Mouse (Mus musculus) intestine, embryonic 16.5 days (tissue): ENCODE measurements around the gene Abca12. TPM values are rescaled to one million over a fixed set of nuclear protein-coding genes. Genes with fewer than 3 reads are reported as not detected.

Experiments used
- ATAC-seq: fragments of 200-750 bp; cut with Nextera tagmentation; 2 replicates; pipeline ENCODE4 v1.8.0; 2017; ENCODE audit warnings: moderate TSS enrichment, moderate library complexity
- H3K27ac ChIP-seq: fragments of 300-500 bp; sonication (generic); 2 replicates; pipeline ENCODE4 v1.5.1; 2014; ENCODE audit warnings: mild to moderate bottlenecking, low read length
- H3K27me3 ChIP-seq: fragments of 300-500 bp; sonication (generic); replicated peaks from 2 replicates; pipeline ENCODE4 v1.6.1; 2014; ENCODE audit warnings: low read length, control low read depth, mixed read lengths; ENCODE audit not compliant: control insufficient read depth, insufficient read depth
- H3K36me3 ChIP-seq: fragments of 300-500 bp; sonication (generic); 2 replicates; pipeline ENCODE4 v1.6.1; 2014; ENCODE audit warnings: low read length, control low read depth; ENCODE audit not compliant: control insufficient read depth, insufficient read depth
- H3K4me1 ChIP-seq: fragments of 300-500 bp; sonication (generic); 2 replicates; pipeline ENCODE4 v1.6.1; 2014; ENCODE audit warnings: low read length, control low read depth, mixed read lengths; ENCODE audit not compliant: control insufficient read depth, insufficient read depth
- H3K4me2 ChIP-seq: fragments of 300-500 bp; sonication (generic); 2 replicates; pipeline ENCODE4 v1.6.1; 2014; ENCODE audit warnings: low read depth, low read length, control low read depth
- H3K4me3 ChIP-seq: fragments of 300-500 bp; sonication (generic); 2 replicates; pipeline ENCODE4 v1.5.1; 2014; ENCODE audit warnings: mild to moderate bottlenecking, low read length
- H3K9ac ChIP-seq: fragments of 300-500 bp; sonication (generic); 2 replicates; pipeline ENCODE4 v1.6.1; 2014; ENCODE audit warnings: low read depth, low read length
- H3K9me3 ChIP-seq: fragments of 300-500 bp; sonication (generic); 2 replicates; pipeline ENCODE4 v1.6.1; 2016; ENCODE audit warnings: low read length, control low read depth; ENCODE audit not compliant: control insufficient read depth
- WGBS: fragments of 180-500 bp; shearing (Covaris S2); extraction: QIAGEN DNeasy Blood & Tissue Kit; methylation state at CpG from one replicate; pipeline ENCODE4 v1.1.7; 2014; 5-methylcytosine and 5-hydroxymethylcytosine counted together
- polyA plus RNA-seq: library from polyadenylated mRNA; unstranded; fragments of >200 nt; fragmentation: Nextera tagmentation; extraction: Ambion mirVana; gene quantifications from 2 replicates; pipeline ENCODE4 v1.2.1, GENCODE M21; 2015

Abca12 gene
- polyA plus RNA-seq, 1 experiment from 2014 or later = not detected

DNA sequence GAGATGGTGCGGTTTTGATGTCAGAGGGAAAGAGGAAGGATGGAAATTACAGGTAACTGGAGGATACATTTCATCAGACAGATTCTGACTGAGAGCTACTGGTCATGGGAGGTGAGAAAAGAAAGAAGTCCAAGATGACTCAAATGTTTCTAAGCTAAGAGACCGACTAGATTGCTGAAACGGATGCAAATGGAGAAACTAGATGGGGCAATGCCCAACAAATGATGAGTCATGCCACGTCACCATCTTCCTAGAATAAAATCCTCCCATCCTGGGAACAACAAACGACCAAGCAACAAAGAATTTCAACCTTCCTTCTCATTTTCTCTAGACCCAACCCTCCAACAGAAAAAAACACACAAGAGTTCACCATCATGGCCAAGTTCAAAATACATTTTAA, 18.6 kb downstream of the Abca12 start:
- no peak overlapping the region for H3K4me3 ChIP-seq
- H3K9me3 ChIP-seq = no peaks in the 10 kb centered on the region
- no peak overlapping the region for H3K9ac ChIP-seq
- H3K4me1 ChIP-seq = no peaks in the 10 kb centered on the region
- H3K36me3 ChIP-seq = no peaks in the 10 kb centered on the region
- no peak overlapping the region for H3K27ac ChIP-seq
- H3K4me2 ChIP-seq = no peak overlapping the region
- no peaks in the 10 kb centered on the region for H3K27me3 ChIP-seq
- ATAC-seq = no peak
- WGBS = 88% methylated on average over 5 of the region's 5 CpGs

DNA sequence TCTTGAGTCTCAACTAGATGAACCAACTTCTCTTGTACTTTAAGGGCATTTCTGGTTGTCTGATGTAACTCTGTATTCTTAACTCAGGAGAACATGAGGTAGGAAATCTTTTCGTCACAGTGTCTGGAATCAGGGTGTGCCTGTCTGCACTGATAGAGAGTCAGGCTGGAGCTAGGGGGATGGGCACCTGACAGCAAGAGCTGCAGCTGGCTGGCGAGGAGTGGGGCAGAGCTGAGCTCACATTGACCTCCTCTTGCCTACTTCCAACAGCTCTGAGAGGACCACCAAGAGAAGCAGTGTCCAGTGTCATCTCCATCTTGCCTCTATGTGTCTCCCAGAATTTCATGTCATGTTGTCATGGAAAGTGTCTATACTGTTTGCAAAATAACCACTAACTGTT, 20.5 kb downstream of the Abca12 start:
- no peaks in the 10 kb centered on the region for H3K27me3 ChIP-seq
- WGBS = 44% methylated on average over 2 of the region's 2 CpGs
- no peak for ATAC-seq
- no peaks in the 10 kb centered on the region for H3K36me3 ChIP-seq
- H3K9ac ChIP-seq = no peak overlapping the region
- H3K27ac ChIP-seq = no peak overlapping the region
- H3K4me3 ChIP-seq = no peak overlapping the region
- no peaks in the 10 kb centered on the region for H3K4me1 ChIP-seq
- H3K9me3 ChIP-seq = no peaks in the 10 kb centered on the region
- no peak overlapping the region for H3K4me2 ChIP-seq

GRCm38 (mm10) chr1:71393489-71393888, 21.2 kb downstream of the Abca12 start:
- Histone ChIP-seq H3K27me3 (no peaks in the 10 kb centered on the region), H3K4me1 (no peaks in the 10 kb centered on the region), H3K36me3 (no peaks in the 10 kb centered on the region), H3K4me3 (no peak overlapping the region), H3K9me3 (no peaks in the 10 kb centered on the region), H3K4me2 (no peak overlapping the region), H3K9ac (no peak overlapping the region), H3K27ac (no peak overlapping the region)
- ATAC-seq = no peak
- WGBS = 91% methylated on average over 8 of the region's 8 CpGs

GRCm38 (mm10) chr1:71392463-71392862, 22.2 kb downstream of the Abca12 start:
- Histone ChIP-seq H3K4me2 (no peak overlapping the region), H3K4me3 (no peak overlapping the region), H3K27me3 (no peaks in the 10 kb centered on the region), H3K36me3 (no peaks in the 10 kb centered on the region), H3K4me1 (no peaks in the 10 kb centered on the region), H3K9me3 (no peaks in the 10 kb centered on the region), H3K27ac (no peak overlapping the region), H3K9ac (no peak overlapping the region)
- ATAC-seq = no peak
- WGBS = 91% methylated on average over 2 of the region's 2 CpGs

GRCm38 (mm10) chr1:71386593-71386992, 28.1 kb downstream of the Abca12 start:
- H3K9ac ChIP-seq = no peak overlapping the region
- no peaks in the 10 kb centered on the region for H3K27me3 ChIP-seq
- no peak overlapping the region for H3K4me2 ChIP-seq
- no peak overlapping the region for H3K27ac ChIP-seq
- no peaks in the 10 kb centered on the region for H3K9me3 ChIP-seq
- no peak for ATAC-seq
- H3K4me3 ChIP-seq = no peak overlapping the region
- 94% methylated on average over 8 of the region's 8 CpGs for WGBS
- no peaks in the 10 kb centered on the region for H3K36me3 ChIP-seq
- no peaks in the 10 kb centered on the region for H3K4me1 ChIP-seq

- 79% methylated on average over 1 of the region's 1 CpGs for WGBS
- no peaks in the 10 kb centered on the region for H3K36me3 ChIP-seq
- H3K4me3 ChIP-seq = no peak overlapping the region
- no peak overlapping the region for H3K27ac ChIP-seq
- no peaks in the 10 kb centered on the region for H3K9me3 ChIP-seq
- H3K9ac ChIP-seq = no peak overlapping the region
- H3K27me3 ChIP-seq = no peaks in the 10 kb centered on the region
- H3K4me2 ChIP-seq = no peak overlapping the region
- ATAC-seq = no peak
- no peaks in the 10 kb centered on the region for H3K4me1 ChIP-seq
These were observed 30.6 kb downstream of the Abca12 start for GRCm38 (mm10) chr1:71384098-71384497.

- H3K9me3 ChIP-seq = no peaks in the 10 kb centered on the region
- no peaks in the 10 kb centered on the region for H3K27me3 ChIP-seq
- H3K27ac ChIP-seq = no peak overlapping the region
- no peak overlapping the region for H3K4me2 ChIP-seq
- ATAC-seq = peak; percentile 84
- no peaks in the 10 kb centered on the region for H3K36me3 ChIP-seq
- H3K4me3 ChIP-seq = no peak overlapping the region
- no peak overlapping the region for H3K9ac ChIP-seq
- WGBS = 87% methylated on average over 5 of the region's 5 CpGs
- H3K4me1 ChIP-seq = no peaks in the 10 kb centered on the region
These were observed 41.6 kb downstream of the Abca12 start for GRCm38 (mm10) chr1:71373090-71373489.

DNA sequence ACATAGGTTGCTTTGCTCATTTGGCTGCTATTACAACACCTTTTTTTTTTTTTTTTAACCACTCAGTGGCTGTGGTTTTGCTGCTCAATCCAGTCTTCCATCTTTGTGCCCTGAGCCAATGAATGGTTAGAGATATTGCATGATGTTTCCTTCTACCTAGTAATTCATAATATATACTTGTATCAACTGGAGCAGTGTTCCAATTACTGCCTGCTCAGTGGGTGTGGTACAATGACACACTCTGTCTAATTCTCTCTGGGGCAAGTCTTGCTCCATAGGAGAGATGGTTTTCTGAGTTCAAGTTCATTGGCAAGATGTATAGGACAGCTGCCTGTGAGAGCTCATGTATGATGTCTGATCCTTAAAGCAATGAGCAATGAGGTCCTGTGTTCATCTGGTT, 44.4 kb downstream of the Abca12 start:
- no peak for ATAC-seq
- Histone ChIP-seq H3K27ac (no peak overlapping the region), H3K4me3 (no peak overlapping the region), H3K4me2 (no peak overlapping the region), H3K9ac (no peak overlapping the region), H3K4me1 (no peaks in the 10 kb centered on the region), H3K27me3 (no peaks in the 10 kb centered on the region), H3K9me3 (no peaks in the 10 kb centered on the region), H3K36me3 (no peaks in the 10 kb centered on the region)

DNA sequence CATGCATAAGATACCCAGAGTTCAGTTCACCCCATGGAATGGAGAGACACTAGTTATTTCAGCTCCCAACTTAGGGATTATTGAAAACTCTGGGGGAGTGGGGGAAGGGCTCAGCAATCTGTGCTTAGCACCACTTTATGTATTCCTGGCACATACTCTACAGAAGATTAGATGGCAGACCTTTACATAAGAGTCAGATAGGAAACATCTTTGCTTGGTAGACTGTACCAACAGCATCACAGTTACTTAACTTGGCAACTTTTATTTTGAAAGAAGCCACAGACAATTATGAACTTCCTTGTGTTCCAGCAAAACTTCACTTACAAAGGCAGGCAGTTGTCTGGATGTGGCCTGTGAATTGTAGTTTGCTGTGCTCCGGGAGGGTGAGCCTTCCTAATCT, 46.9 kb downstream of the Abca12 start:
- Histone ChIP-seq H3K27ac (no peak overlapping the region), H3K36me3 (no peaks in the 10 kb centered on the region), H3K4me3 (no peak overlapping the region), H3K4me2 (no peak overlapping the region), H3K27me3 (no peaks in the 10 kb centered on the region), H3K9ac (no peak overlapping the region), H3K4me1 (no peaks in the 10 kb centered on the region), H3K9me3 (no peaks in the 10 kb centered on the region)
- ATAC-seq = no peak
- WGBS = 79% methylated on average over 1 of the region's 1 CpGs

DNA sequence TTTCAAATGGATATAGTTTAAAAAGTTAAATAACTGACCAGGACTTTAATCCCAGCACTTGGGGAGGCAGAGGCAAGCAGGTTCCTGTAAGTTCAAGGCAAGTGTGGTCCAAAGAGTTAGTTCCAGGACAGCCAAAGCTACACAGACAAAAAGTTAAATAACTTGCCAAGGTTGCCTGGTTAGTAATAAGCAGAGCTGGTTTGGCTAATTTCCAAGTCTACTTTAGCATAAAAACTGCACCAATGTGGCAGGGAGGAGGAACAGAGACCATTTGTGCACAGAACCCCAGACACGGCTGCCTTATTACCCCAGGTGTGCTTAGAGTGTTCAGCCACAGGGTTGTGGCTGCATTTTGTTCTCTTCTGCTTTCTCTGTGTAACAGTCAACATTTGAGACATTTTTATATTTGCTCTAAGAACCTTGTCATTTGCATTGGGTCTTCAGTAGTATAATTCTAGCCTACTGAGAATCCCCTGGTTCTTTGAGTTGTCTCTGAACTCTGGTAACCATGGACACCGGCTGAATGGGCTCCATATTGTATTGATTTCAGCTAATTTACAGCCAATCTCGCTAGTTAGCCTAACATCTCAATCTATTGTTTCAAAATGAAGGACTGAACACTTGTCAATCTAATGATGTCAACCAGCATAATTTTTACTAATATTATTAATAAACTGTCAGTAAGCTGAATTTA, 71.7 kb downstream of the Abca12 start:
- Histone ChIP-seq H3K36me3 (no peaks in the 10 kb centered on the region), H3K9ac (no peak overlapping the region), H3K9me3 (no peaks in the 10 kb centered on the region), H3K4me3 (no peak overlapping the region), H3K4me1 (no peaks in the 10 kb centered on the region), H3K27ac (no peak overlapping the region), H3K4me2 (no peak overlapping the region), H3K27me3 (no peaks in the 10 kb centered on the region)
- no peak for ATAC-seq
- 66% methylated on average over 3 of the region's 3 CpGs for WGBS
